Mouse (Mus musculus): ENCODE measurements around the gene Gapvd1.

Gene Gapvd1

DNA sequence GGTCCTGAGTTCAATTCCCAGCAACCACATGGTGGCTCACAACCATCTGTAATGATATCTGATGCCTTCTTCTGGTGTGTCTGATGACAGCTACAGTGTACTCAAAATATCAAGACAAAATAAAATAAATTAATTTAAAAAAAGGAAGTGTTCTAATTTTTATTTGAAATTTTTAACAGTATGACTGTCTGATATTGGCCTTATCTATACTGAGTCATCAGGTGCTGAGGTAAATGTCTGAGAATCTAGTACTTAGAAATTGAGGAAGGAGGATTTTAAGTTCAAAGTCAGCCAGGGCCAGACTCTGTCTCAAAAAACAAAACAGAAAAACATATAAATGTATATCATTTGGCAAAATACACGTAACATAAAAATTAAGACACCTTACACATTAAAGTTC, 46.4 kb downstream of the Gapvd1 start:
- DNase-seq (ENCODE audit: low spot score) = no peak

DNA sequence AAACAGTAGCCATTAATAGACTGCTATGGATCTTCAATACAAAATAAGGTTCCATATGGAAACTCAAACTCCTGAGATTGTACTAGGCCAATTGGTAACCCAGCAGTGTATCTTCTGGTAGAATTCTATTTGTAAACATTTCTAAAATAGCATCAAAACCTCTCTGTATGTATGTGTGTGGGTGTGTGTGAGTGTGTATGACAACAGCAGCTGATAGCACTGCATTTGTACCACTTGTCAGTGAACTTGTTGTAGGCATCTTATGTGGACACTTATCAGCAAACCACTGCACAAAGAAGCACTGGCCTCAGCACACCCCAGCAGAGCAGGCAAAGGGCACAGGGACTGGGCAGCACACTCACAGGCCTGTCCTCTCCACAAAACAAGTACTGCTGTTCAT, 58.4 kb downstream of the Gapvd1 start:
- no peak for DNase-seq (ENCODE audit: low spot score)

DNA sequence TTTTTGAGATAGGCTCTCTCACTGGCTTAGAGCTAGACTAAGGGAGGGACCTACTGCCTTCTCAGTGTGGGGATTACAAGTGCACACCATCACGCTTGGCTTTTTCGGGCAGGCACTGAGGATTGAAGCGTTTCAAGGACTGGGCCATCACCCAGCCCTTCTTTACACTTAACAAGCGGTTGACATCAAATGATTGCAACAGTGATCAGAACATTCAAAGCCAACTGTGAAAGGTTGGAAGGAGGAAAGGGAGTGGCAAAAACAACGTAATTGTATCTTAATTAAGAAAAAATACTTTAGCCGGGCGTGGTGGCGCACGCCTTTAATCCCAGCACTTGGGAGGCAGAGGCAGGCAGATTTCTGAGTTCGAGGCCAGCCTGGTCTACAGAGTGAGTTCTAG, 62.2 kb downstream of the Gapvd1 start:
- DNase-seq (ENCODE audit: low spot score) = no peak

DNA sequence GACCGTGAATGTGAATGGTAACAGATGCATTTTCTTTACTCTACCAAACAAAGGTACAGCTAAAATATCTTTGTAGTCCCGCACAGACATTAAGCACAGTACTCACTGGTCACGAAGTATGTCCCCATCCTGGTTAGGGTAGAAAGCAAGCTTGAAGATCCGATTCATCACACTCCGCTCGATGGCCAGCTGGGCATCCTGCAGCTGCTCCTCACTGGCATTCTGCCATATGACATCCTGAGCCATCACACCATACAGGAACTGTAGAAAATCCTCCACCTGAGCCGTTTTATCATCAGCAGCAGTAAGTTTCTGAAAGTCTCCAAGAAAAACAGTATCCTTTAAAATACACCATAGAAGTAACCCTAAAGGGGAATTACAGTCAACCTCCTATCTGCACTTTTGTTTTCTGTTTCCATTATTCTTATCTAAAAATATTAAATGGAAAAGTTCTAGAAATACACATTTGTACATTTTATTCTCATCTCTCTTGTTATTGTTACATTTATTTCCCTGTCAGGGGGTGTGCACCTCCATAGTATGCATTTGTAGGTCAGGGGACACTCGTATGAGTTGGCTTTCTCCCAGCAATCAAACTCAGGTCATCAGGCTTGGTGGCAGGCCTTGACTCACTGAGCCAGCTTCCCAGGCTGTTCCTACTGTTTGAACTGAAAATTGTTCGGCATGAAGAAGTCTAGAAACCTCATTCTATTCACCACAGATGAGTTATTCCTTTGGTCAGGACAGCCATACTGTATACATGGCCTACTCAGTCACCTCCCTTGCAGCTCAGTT, 70.8 kb downstream of the Gapvd1 start:
- no peak for DNase-seq (ENCODE audit: low spot score)

DNA sequence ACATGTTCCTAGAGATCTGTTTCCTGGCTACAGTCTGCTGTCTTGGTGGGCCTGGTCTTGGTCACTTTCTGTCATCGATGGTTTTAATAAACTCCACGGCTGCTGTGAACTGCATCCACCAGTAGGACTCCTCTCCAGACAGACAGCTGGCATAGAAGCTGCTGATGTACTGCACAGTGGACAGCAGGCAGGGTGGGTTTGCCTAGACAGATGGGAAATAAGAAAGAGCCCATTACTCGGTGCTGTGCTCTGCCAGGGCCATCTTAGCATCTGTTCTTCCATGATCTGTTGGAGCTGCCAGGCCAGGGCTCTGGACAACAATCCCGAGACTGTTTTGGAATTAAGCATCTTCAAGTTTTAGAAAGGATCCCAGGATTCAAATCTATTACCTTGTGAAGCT, 77.1 kb downstream of the Gapvd1 start:
- no peak for DNase-seq (ENCODE audit: low spot score)

DNA sequence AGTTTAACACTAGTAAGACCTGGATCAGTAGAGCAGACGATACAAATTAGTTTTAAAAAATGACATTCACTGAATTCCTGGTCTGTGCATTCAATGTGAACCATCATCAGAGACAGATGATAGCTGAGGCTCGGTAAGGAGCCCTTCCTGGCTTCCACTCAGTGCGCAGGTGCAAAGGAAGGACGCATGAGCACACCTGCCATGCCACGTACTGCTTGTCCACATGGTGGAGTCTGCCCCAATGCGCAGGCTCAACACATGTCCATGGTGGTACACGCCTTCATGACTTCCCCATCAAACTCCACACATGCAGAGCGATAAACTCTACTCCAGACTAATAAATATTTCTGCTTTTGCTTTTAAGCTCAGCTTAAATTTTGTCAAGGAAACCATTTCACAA, 78.0 kb downstream of the Gapvd1 start:
- DNase-seq (ENCODE audit: low spot score) = no peak

DNA sequence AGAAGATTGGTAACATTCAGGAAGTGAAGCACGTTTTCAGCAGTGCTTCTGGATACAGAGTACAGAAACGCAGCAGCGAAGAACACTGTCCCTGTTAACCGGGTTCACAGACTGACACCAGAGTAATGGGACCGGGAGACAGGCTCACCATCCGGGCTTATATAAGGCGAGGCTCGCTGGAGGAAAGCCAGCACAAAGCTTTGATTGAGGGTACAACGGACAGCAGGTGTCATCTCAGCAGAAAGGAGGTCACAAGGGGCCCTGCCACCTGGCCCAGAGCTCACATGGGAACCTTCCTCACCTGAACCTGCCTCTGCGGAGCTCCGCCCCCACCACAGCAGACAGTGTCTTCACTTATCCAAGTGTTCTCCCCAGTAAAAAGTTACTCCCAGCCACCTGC, 81.2 kb downstream of the Gapvd1 start:
- no peak for DNase-seq (ENCODE audit: low spot score)

DNA sequence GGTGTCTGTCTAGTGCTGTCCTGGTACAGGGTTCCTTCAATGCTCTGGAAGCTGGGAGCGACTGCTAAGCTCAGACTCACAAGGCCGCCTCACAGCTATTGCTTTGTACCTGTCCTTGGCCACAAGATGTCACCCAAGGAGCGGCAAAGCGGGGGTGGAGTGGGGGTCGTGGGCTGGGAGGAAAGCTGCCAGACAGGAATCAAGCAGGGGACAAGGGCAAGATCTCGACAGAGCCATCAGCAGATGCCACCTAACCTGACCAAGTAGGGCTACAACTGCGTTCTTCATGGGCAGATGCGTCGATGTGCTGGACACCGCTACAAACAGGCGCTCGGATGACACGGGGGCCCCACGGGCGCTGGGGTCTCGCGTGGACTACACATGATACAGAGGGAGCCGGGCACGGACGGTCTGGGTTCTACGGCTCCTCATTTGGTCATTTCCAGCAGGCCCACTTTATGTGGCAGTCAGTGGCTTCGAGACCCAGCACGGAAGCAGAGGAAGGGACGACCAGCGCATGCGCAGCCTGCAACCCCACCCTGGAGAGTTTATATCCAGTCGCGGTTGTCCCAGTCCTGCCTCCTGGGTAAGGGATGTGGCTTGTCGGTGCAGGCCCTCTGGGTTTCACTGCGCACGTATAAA, 83.5 kb downstream of the Gapvd1 start:
- peak; percentile 26 for DNase-seq (ENCODE audit: low spot score)

DNA sequence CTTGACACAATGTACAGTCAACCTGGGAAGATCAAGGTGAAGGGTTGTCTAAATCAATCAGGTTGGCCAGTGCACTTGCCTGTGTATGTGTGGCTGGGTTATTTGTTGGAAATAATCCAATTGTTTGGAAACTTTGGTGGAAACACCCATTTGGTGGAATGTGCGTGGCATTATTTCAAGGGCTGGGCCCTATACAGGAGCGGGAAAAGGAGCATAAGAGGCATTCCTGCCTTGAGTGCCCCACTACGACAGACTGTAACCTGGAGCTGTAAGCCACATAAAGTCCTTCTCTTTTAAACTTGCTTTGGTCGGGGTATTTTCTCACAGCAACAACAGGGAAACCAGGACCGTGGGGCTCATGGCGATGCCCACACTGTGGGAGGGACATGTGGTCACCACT, 84.6 kb downstream of the Gapvd1 start:
- no peak for DNase-seq (ENCODE audit: low spot score)

DNA sequence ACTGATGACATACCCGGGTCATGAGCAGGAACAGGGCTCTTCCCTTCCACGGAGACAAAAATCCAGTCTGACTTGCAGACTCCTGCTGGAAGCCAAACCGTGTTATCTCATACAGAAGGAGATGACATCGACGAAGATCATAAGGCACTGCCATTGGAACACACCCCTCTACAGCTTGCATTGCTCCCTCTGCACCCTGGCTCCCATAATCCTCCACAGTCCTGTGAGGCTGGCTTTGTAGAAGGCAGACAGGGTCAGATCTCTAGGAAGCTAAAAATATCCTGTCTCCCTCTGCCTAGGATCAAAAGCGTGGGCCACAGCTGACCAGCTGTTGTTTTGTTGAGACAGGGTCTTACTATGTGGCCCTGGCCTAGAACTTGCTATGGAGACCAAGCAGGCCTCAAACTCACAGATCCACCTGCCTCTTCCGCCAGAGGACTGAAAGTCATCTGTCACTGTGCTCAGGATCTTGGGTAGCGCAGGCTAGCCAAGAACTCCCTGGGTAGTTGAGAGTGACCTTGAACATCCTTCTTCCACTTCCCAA, 85.8 kb downstream of the Gapvd1 start:
- no peak for DNase-seq (ENCODE audit: low spot score)

DNA sequence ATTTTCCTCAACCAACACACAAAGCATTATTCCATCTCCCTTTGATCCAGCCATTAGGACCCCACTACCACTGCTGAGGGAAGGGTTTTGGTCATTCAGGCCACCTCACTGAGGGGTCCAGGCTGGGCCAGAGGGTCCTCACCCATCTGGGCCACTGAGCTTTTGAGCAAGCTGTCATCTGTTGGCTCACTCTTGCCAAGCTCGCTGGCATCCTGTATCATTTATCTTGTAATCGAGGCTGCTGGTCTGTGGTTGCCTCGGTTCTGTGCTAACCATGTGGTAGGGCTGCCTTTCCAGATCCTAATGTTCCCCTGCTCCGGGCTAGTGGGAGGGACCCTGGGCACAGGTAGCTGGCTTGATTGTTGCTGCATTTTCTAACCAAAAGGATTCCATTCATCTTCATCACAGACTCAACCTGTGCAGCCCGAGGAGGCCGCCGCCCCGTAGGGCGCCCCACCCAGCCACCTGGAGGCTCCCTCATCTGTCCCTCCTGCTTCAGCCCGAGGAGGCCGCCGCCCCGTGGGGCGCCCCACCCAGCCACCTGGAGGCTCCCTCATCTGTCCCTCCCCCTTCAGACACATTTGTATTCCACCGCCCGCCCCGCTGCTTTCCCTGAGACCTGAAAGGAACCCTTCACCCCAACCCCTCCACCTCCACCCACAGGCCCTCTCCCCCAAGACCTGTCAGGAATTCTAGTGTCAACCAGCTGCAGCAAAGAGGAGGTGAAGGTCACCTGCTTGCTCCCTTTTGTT, 86.4 kb downstream of the Gapvd1 start:
- no peak for DNase-seq (ENCODE audit: low spot score)

DNA sequence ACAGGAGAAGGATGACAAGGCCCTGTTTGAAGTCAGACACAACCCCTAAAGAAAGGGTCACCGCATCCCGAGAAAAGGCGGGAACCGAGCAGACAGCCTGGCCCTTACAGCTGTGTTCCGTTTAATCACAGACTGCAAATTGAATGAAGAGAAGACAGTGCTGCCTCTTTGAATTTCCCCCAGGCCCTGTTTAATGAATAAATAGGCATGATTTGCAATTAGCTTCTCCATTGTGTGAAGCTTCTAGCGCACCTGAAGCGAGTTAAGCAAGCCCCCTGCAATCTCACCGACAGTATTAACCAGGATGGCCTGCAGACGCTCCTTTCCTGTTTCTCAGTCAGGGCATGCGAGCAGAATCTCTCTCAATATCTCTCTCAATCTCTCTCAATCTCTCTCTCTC, 87.2 kb downstream of the Gapvd1 start:
- no peak for DNase-seq (ENCODE audit: low spot score)

DNA sequence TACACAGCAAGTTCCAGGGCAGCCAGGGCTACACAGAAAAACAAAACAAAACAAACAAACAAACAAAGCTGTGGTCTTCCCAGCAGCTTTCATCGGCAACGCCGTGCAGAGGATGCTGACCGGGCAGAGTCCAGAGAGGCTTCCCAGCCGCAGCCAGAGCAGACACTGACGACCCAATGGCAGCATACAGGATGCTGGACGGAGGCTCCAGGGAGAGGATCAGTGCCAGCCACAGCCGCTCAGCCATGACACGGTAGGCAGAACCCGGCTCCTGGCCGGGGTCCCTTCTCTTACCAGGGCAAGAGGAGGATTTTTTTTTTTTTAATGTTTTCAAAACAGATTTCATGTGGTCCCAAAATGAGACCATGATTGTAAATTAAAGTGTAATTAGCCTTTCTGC, 107.6 kb downstream of the Gapvd1 start:
- no peak for DNase-seq (ENCODE audit: low spot score)

DNA sequence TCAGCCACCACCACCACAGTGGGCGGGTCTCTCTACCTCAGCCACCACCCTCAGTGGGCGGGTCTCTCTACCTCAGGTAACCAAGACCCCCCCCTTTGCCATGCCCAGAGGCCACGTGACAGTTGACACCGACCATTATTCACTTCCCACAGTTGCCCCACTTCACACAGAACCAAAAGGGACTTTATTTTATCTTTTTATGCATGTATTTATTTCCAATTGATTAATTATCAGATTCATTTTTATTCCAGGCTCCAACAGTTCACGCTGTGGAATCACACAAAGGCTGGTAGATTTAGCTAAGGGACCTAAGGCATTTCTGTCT, 108.5 kb downstream of the Gapvd1 start:
- DNase-seq (ENCODE audit: low spot score) = no peak

DNA sequence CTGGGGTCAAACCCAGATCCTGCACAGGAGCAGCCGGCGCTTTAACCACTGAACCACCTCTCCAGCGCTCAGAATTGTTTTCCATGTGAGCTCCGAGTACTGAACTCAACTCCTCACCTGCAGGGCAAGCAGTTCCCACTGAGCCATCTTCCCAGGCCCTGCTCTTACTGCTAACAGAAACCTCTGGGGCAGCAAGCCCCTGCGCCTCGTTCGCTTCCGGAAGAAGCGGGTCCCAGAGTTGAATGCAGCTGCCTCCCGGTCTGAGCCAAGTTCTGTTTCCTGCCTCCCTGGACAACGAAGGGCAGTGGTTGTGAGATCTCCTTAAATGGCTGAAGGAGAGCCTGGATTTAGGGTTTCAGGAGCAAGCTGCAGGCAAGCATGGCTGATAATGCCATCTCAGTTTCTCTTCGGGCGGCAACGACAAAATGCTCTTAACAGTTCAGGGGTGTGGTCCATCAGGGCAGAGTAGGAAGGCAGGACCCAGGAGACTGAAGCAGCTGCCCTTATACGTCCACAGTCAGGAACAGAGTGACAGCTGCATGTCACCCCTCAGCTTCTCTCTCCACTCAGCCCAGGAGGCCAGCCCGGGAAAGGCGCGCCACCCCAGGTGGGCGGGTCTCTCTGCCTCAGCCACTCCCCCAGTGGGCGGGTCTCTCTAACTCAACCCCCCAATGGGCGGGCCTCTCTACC, 109.0 kb downstream of the Gapvd1 start:
- peak; percentile 77 for DNase-seq (ENCODE audit: low spot score)

DNA sequence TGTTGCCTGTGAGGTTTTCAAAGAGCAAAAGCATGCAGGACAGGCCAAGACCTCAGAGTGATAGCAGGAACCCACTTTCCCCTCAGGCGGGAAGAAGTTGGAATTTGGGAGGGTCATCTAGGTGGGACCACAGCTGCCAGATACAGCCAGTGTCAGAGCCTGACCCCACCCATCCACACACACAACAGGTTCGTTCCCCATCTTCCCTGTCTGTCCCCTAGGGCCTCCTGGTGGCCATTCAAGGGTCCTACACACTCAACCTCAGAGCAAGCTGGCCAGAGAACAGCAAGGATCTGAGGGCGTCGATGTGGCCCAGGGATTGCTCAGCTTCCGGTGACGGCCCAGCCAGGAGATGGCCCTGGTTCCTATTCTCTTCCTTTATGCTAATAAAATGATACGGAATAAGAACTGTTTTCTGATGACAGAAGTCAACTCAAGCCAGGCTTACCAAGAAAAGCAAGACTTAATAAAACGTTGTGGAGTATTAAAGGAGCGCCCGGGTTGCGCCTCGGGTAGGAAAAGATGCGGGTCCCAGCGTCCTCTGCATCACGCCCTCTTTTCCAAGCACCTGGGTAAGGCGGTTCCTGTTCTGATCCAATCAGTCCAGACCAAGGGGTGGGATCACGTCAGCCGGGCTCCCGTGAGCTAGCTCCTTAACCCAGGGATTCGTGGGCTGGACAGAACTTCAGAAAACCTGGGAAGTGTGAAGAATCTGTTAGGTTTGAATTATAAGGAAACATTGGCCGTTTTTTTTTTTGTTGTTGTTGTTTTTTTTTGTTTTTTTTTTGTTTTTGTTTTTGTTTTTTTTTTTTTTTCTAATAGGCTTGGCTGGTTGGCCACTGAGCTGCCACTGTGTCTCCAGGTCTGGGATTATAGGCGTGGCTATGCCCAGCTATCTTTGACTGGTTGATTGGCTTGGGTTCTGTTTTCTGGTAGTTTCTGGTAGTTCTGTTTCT, 110.2 kb downstream of the Gapvd1 start:
- DNase-seq (ENCODE audit: low spot score) = no peak

DNA sequence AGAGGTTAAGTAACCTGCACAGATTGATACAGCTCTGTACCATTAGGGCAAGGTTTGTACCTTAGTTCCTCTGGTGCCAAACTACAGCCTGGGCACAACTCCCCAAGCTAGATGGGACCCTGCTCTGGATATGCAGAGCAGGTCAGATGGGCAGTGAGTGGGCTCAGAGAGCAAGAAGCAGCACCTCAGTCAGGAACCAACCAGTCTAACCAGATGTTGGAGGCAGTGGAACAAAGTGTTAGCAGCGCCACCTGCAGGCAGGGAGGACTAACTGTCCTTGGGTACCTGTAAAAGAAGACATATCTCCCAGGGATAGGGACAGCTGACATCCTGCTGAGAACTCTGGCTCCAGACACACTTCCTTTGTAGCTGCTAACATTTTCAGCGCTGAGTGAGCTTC, 112.7 kb downstream of the Gapvd1 start:
- DNase-seq (ENCODE audit: low spot score) = peak; percentile 51

DNA sequence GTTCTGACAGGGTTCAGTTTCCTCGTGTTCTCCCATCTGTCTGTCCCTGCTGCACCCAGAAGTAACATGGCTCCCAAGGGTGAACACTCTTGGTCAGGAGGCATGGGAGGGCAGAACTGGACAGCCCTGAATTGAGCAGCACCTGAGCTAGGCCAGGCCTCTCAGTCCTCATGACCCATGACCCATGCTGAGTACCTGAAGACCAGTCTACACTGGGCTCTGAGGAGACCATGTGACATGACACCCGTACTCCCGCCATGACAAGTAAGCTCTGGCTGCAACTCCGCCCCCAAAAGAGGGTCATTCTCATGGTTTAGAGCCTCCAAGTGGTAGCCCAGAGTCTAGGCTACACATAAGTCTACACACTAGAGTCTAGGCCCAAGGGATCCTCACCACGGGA, 115.3 kb downstream of the Gapvd1 start:
- no peak for DNase-seq (ENCODE audit: low spot score)

DNA sequence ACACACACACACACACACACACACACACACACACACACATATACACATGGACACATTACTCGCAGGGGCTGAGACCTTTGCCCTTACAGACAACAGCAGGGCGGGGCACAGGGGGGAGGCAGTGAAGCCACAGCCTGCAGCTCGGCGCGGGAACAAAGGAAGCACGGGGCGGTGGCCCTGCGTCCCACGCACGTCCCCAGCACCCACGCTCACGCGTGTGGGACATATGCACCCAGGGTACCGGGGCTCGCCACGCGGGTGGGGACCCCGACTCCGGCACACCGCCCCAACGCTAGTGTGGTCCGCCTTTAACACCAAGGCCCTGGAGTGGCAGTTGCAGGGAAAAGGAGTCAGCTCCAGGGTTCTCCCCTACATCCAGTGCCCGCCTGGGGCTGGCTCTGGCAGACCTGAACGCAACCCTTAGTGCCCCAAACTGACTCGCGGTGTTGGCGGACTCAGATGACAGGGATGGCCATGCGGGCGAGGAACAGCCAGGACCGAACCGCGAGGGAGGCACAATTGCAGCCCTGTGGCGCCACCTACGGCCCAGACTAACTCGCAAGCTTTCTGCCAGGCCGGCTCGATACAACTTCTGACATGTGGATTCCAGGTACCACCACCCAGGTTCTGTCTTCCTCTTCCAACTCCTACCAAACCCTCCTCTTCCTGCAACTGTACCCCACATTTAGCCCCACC, 115.9 kb downstream of the Gapvd1 start:
- DNase-seq (ENCODE audit: low spot score) = peak; percentile 56

DNA sequence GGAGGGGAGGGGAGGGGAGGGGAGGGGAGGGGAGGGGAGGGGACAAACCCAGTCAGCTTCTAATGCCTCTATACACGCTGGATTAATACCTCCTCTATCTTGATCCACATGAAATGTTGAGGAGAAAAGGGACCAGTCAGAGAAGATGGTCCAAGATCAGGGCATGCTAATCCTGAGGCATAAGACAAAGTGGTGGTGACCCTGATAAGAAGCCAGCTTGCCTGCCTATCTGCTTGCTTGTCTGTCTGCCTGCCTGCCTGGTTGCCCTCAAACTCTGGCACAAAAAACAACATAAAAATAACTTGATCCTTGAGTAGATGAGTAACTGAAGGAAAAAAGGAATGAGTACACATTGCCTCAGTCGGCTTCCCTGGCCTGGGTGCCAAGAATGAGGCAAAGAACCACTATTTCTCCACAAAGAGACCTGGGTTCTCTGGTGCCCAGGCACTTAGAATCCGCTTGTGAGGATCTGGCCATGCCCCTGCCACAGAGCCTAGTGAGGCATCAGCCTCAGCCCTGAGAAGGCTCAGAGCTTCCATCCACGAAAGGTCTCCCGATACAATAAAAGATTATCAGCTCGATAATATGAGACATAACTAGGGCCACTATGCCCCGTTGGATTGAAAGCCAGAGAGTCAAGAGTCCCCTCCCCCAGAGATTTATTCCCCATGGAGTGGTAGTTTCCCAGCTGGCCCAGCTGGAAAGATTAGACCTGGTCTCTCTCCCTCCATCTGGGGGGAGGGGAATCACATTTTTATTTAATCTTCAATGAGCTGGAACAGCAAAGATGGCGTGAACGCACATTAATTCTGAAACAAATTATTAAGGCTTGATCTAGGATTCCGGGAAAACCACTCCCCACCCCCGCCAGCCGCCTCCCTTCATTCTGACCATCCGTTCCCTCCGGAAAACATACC, 119.5 kb downstream of the Gapvd1 start:
- DNase-seq (ENCODE audit: low spot score) = no peak
